Mouse (Mus musculus): ENCODE measurements around the gene Gm48552.

Gm48552 gene

GRCm38 (mm10) chr10:81385603-81386306 lies 3.0 kb upstream of the Gm48552 start:
- DNase-seq (ENCODE audit: extremely low read depth, insufficient read length, low spot score) = no peak

GRCm38 (mm10) chr10:81387716-81388115 lies 1.1 kb upstream of the Gm48552 start:
- DNase-seq (ENCODE audit: extremely low read depth, insufficient read length, low spot score) = no peak

GRCm38 (mm10) chr10:81389373-81389772 lies 568 bp downstream of the Gm48552 start:
- no peak for DNase-seq (ENCODE audit: extremely low read depth, insufficient read length, low spot score)

- DNase-seq (ENCODE audit: extremely low read depth, insufficient read length, low spot score) = no peak
Measured at GRCm38 (mm10) chr10:81389801-81390677, 1.2 kb downstream of the Gm48552 start.

GRCm38 (mm10) chr10:81390678-81390965 lies 1.8 kb downstream of the Gm48552 start:
- DNase-seq (ENCODE audit: extremely low read depth, insufficient read length, low spot score) = no peak

- DNase-seq (ENCODE audit: extremely low read depth, insufficient read length, low spot score) = no peak
Measured at GRCm38 (mm10) chr10:81392270-81392669, 3.5 kb downstream of the Gm48552 start.

- DNase-seq (ENCODE audit: extremely low read depth, insufficient read length, low spot score) = no peak
Measured at GRCm38 (mm10) chr10:81392781-81393185, 4.0 kb downstream of the Gm48552 start, which contains the start of gene Smim24. Smim24 (plus strand) TSS chr10:81393051.

GRCm38 (mm10) chr10:81393456-81394063 lies 4.8 kb downstream of the Gm48552 start:
- DNase-seq (ENCODE audit: extremely low read depth, insufficient read length, low spot score) = no peak

GRCm38 (mm10) chr10:81395127-81395526 lies 6.3 kb downstream of the Gm48552 start:
- DNase-seq (ENCODE audit: extremely low read depth, insufficient read length, low spot score) = no peak

- DNase-seq (ENCODE audit: extremely low read depth, insufficient read length, low spot score) = no peak
Measured at GRCm38 (mm10) chr10:81395865-81396264, 7.1 kb downstream of the Gm48552 start.

GRCm38 (mm10) chr10:81396749-81397148 lies 7.9 kb downstream of the Gm48552 start:
- DNase-seq (ENCODE audit: extremely low read depth, insufficient read length, low spot score) = no peak

- no peak for DNase-seq (ENCODE audit: extremely low read depth, insufficient read length, low spot score)
Measured at GRCm38 (mm10) chr10:81399296-81399695, 10.5 kb downstream of the Gm48552 start.

- DNase-seq (ENCODE audit: extremely low read depth, insufficient read length, low spot score) = no peak
Measured at GRCm38 (mm10) chr10:81399798-81400308, 11.0 kb downstream of the Gm48552 start.

- no peak for DNase-seq (ENCODE audit: extremely low read depth, insufficient read length, low spot score)
Measured at GRCm38 (mm10) chr10:81400371-81401204, 11.8 kb downstream of the Gm48552 start.

GRCm38 (mm10) chr10:81401205-81401520 lies 12.4 kb downstream of the Gm48552 start:
- DNase-seq (ENCODE audit: extremely low read depth, insufficient read length, low spot score) = no peak

GRCm38 (mm10) chr10:81401521-81402226 lies 12.9 kb downstream of the Gm48552 start:
- DNase-seq (ENCODE audit: extremely low read depth, insufficient read length, low spot score) = no peak

GRCm38 (mm10) chr10:81402227-81402765 lies 13.5 kb downstream of the Gm48552 start:
- DNase-seq (ENCODE audit: extremely low read depth, insufficient read length, low spot score) = no peak

- no peak for DNase-seq (ENCODE audit: extremely low read depth, insufficient read length, low spot score)
Measured at GRCm38 (mm10) chr10:81403511-81403910, 14.7 kb downstream of the Gm48552 start.

GRCm38 (mm10) chr10:81404082-81404481 lies 15.3 kb downstream of the Gm48552 start:
- DNase-seq (ENCODE audit: extremely low read depth, insufficient read length, low spot score) = no peak

- DNase-seq (ENCODE audit: extremely low read depth, insufficient read length, low spot score) = no peak
Measured at GRCm38 (mm10) chr10:81404720-81405119, 15.9 kb downstream of the Gm48552 start.
